Mouse (Mus musculus): ENCODE results near the gene Ubtd1. TPM values are rescaled to one million over a fixed set of nuclear protein-coding genes. Genes with fewer than 3 reads are reported as not detected.

The Ubtd1 gene
- polyA plus RNA-seq (2012; ENCODE audit: insufficient read depth, insufficient read length, low replicate concordance, missing spikeins), result not detected in 2 replicates

GRCm38 (mm10) chr19:41981595-41981927, at the start of gene Ubtd1:
Ubtd1 (plus strand) TSS chr19:41981763.
- H3K4me1 ChIP-seq (ENCODE audit: control insufficient read depth, insufficient read depth, low read length), result peaks cover 5% of the 10 kb centered on the region; the same call in 1 of the 2 replicates
- TF ChIP-seq CTCF (IDR thresholded peaks at IDR 0.05; ENCODE audit: insufficient read depth, low read depth, low read length), result no peak
- no peak for TF ChIP-seq POLR2A (IDR thresholded peaks at IDR 0.05; ENCODE audit: insufficient read depth, low read depth, low read length)
- H3K27ac ChIP-seq (ENCODE audit: insufficient read depth, low read depth, low read length), result peak within 1 kb of the TSS; percentile 84
- WGBS, result under 1% methylated on average over 26 of the region's 33 CpGs
- H3K4me3 ChIP-seq (ENCODE audit: insufficient read depth, low read depth, low read length), result peak within 1 kb of the TSS; percentile 93

DNA sequence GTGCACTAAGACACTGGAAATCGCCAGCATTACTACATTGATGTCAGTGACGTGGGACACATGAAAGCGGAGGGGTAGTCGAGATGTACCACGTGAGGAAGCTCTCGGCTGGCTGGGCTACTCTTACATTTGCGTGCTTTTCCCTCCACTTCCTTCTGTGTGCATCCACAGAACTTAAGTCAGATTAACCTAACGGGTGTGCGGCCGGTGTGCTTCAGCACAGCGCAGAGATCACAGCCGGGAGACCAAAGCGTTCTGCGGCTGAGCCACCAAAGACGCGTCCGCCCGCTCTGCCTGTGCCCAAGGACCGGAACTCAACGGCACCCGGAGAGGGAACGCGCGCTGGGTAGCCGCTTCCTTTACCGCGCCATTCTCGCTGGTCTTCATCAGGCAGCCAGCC, 48.9 kb upstream of the Ubtd1 start:
- Histone ChIP-seq H3K4me3 (ENCODE audit: insufficient read depth, low read depth, low read length) (peak overlapping the region; percentile 92), H3K27ac (ENCODE audit: insufficient read depth, low read depth, low read length) (no peak overlapping the region), H3K4me1 (ENCODE audit: control insufficient read depth, insufficient read depth, low read length) (peaks cover 3% of the 10 kb centered on the region; the same call in 1 of the 2 replicates)
- WGBS, result 0% methylated on average over 28 of the region's 28 CpGs
- TF ChIP-seq POLR2A (IDR thresholded peaks at IDR 0.05; ENCODE audit: insufficient read depth, low read depth, low read length), result no peak
- no peak for TF ChIP-seq CTCF (IDR thresholded peaks at IDR 0.05; ENCODE audit: insufficient read depth, low read depth, low read length)

GRCm38 (mm10) chr19:41933179-41934086, 48.1 kb upstream of the Ubtd1 start, which contains the start of the genes Exosc1 and Zdhhc16:
Exosc1 (minus strand) TSS chr19:41933423.
Zdhhc16 (plus strand) TSS chr19:41933480.
- under 1% methylated on average over 47 of the region's 47 CpGs for WGBS
- Histone ChIP-seq H3K4me3 (ENCODE audit: insufficient read depth, low read depth, low read length) (peak within 1 kb of the TSS; percentile 92), H3K27ac (ENCODE audit: insufficient read depth, low read depth, low read length) (no peak within 1 kb of the TSS), H3K4me1 (ENCODE audit: control insufficient read depth, insufficient read depth, low read length) (peaks cover 3% of the 10 kb centered on the region; the same call in 1 of the 2 replicates)
- no peak for TF ChIP-seq CTCF (IDR thresholded peaks at IDR 0.05; ENCODE audit: insufficient read depth, low read depth, low read length)
- TF ChIP-seq POLR2A (IDR thresholded peaks at IDR 0.05; ENCODE audit: insufficient read depth, low read depth, low read length), result peak; percentile 79

- 10% methylated on average over 6 of the region's 6 CpGs for WGBS
- H3K27ac ChIP-seq (ENCODE audit: insufficient read depth, low read depth, low read length), result no peak overlapping the region
- H3K4me3 ChIP-seq (ENCODE audit: insufficient read depth, low read depth, low read length), result peak overlapping the region; percentile 14; the same call in 1 of the 2 replicates
- peaks cover 3% of the 10 kb centered on the region; the same call in 1 of the 2 replicates for H3K4me1 ChIP-seq (ENCODE audit: control insufficient read depth, insufficient read depth, low read length)
- no peak for TF ChIP-seq CTCF (IDR thresholded peaks at IDR 0.05; ENCODE audit: insufficient read depth, low read depth, low read length)
- TF ChIP-seq POLR2A (IDR thresholded peaks at IDR 0.05; ENCODE audit: insufficient read depth, low read depth, low read length), result no peak
Observed at GRCm38 (mm10) chr19:41934124-41934523, 47.4 kb upstream of the Ubtd1 start.

DNA sequence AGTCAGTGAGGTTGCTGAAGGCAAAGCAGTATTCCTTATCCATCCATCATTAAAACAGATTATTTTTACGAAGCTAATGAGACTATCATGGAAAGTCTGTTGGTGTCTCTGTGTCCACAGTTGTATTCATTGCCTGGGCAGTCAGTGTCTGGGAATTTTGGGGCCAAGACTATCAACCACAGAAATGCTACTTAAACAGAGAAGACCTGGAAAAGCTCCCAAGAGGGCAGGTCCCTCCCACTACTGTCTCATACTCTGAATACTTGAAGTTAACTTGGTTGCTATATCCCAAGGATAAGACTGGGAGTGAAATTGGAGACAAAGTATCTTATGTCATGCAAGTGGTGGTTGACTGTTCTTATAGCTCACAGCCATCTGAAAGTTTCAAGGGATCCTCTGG, 45.6 kb upstream of the Ubtd1 start:
- Histone ChIP-seq H3K27ac (ENCODE audit: insufficient read depth, low read depth, low read length) (no peak overlapping the region), H3K4me1 (ENCODE audit: control insufficient read depth, insufficient read depth, low read length) (peaks cover 3% of the 10 kb centered on the region; the same call in 1 of the 2 replicates), H3K4me3 (ENCODE audit: insufficient read depth, low read depth, low read length) (no peak overlapping the region)
- 89% methylated on average over 1 of the region's 1 CpGs for whole genome bisulfite sequencing
- TF ChIP-seq POLR2A (IDR thresholded peaks at IDR 0.05; ENCODE audit: insufficient read depth, low read depth, low read length) (no peak), CTCF (IDR thresholded peaks at IDR 0.05; ENCODE audit: insufficient read depth, low read depth, low read length) (no peak)

DNA sequence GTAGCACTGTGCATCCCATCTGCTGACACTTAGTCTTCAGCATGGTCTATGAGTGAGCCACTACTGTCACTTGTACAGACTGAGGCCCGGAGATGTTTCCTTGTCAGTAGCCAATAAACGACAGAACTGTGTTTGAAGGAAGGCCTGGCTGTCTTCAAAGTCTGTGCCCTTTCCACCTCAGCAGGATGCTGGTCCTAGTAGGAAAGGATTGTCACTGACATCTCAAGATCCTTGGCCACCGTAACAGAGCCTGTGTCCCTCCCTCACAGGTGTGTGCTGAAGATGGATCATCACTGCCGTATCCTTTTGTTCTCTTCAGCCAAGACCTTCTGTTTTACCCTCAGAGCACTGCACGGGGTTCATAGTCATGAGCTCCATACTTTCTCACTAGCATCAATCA, 43.0 kb upstream of the Ubtd1 start:
- H3K4me1 ChIP-seq (ENCODE audit: control insufficient read depth, insufficient read depth, low read length), result no peaks in the 10 kb centered on the region
- TF ChIP-seq POLR2A (IDR thresholded peaks at IDR 0.05; ENCODE audit: insufficient read depth, low read depth, low read length) (no peak), CTCF (IDR thresholded peaks at IDR 0.05; ENCODE audit: insufficient read depth, low read depth, low read length) (no peak)
- WGBS, result 92% methylated on average over 5 of the region's 5 CpGs
- no peak overlapping the region for H3K27ac ChIP-seq (ENCODE audit: insufficient read depth, low read depth, low read length)
- no peak overlapping the region for H3K4me3 ChIP-seq (ENCODE audit: insufficient read depth, low read depth, low read length)

DNA sequence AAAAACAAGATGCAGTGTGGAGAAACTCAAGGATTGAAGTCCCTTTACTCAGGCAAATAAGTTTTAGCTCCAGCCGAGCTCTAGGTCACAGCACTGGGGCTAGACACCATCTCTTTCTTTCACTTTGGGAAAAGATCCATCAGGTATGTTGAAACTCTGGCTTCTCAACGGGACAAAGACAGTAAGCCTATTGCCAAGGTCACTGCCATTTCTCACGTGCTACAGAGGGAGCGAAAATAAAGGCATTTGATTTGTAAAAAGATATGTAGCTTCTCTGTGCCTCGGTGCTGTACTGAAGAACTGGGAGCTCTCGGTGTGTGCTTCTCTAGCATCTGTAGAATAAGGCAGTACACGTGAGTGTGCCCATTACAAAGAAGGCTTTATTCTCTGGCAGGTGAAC, 37.7 kb upstream of the Ubtd1 start:
- Histone ChIP-seq H3K4me3 (ENCODE audit: insufficient read depth, low read depth, low read length) (no peak overlapping the region), H3K27ac (ENCODE audit: insufficient read depth, low read depth, low read length) (no peak overlapping the region), H3K4me1 (ENCODE audit: control insufficient read depth, insufficient read depth, low read length) (no peaks in the 10 kb centered on the region)
- no peak for TF ChIP-seq POLR2A (IDR thresholded peaks at IDR 0.05; ENCODE audit: insufficient read depth, low read depth, low read length)
- no peak for TF ChIP-seq CTCF (IDR thresholded peaks at IDR 0.05; ENCODE audit: insufficient read depth, low read depth, low read length)
- 90% methylated on average over 7 of the region's 7 CpGs for WGBS

GRCm38 (mm10) chr19:41952287-41952686, 29.3 kb upstream of the Ubtd1 start:
- 76% methylated on average over 4 of the region's 4 CpGs for WGBS
- TF ChIP-seq POLR2A (IDR thresholded peaks at IDR 0.05; ENCODE audit: insufficient read depth, low read depth, low read length), result no peak
- TF ChIP-seq CTCF (IDR thresholded peaks at IDR 0.05; ENCODE audit: insufficient read depth, low read depth, low read length), result no peak
- no peak overlapping the region for H3K27ac ChIP-seq (ENCODE audit: insufficient read depth, low read depth, low read length)

GRCm38 (mm10) chr19:41953574-41953973, 28.0 kb upstream of the Ubtd1 start:
- H3K27ac ChIP-seq (ENCODE audit: insufficient read depth, low read depth, low read length), result no peak overlapping the region
- 96% methylated on average over 3 of the region's 3 CpGs for WGBS
- TF ChIP-seq CTCF (IDR thresholded peaks at IDR 0.05; ENCODE audit: insufficient read depth, low read depth, low read length), result no peak
- no peak overlapping the region for H3K4me3 ChIP-seq (ENCODE audit: insufficient read depth, low read depth, low read length)
- H3K4me1 ChIP-seq (ENCODE audit: control insufficient read depth, insufficient read depth, low read length), result no peaks in the 10 kb centered on the region

More at GRCm38 (mm10) chr19:41952287-41952686, 29.3 kb upstream of the Ubtd1 start:
- Histone ChIP-seq H3K4me3 (ENCODE audit: insufficient read depth, low read depth, low read length) (no peak overlapping the region), H3K4me1 (ENCODE audit: control insufficient read depth, insufficient read depth, low read length) (no peaks in the 10 kb centered on the region)

Data from olfactory bulb, adult 2 months (tissue).